Mouse (Mus musculus): ENCODE results near the gene Mthfd1l.

GRCm38 (mm10) chr10:4199926-4200325 lies 227.0 kb downstream of the Mthfd1l start:
- no peak for TF ChIP-seq POLR2A (IDR thresholded peaks at IDR 0.05; ENCODE audit: insufficient read length, low read depth)
- no peak for TF ChIP-seq USF1 (IDR thresholded peaks at IDR 0.05; ENCODE audit: low read depth)
- no peak for TF ChIP-seq POLR2AphosphoS2 (IDR thresholded peaks at IDR 0.05; ENCODE audit: insufficient read length, low read depth)
- no peak for TF ChIP-seq E2F4 (IDR thresholded peaks at IDR 0.05; ENCODE audit: insufficient read depth)
- no peak for TF ChIP-seq TCF3 (IDR thresholded peaks at IDR 0.05; ENCODE audit: insufficient read length, low read depth)

Data from myocyte (in vitro differentiated cells).